Mouse (Mus musculus) frontal cortex, postnatal 10 days (tissue): ENCODE measurements around the gene Nell2.
A peak's percentile ranks its signal among the peaks of the same experiment; 100 is the strongest.

ENCODE experiments used
- DNase-seq, 2 experiments: peaks; one replicate each; pipeline ENCODE4 v3.0.0; 2022; ENCODE audit warnings: low spot score in 2 of 2, mixed read lengths in 1 of 2

The Nell2 gene

GRCm38 (mm10) chr15:95101522-95101921 lies 426.8 kb downstream of the Nell2 start:
- DNase-seq: no peak

- no peak for DNase-seq
Observed at GRCm38 (mm10) chr15:95100133-95100532, 428.2 kb downstream of the Nell2 start.

- no peak for DNase-seq
Observed at GRCm38 (mm10) chr15:95085962-95086361, 442.4 kb downstream of the Nell2 start.

- DNase-seq: no peak
Observed at GRCm38 (mm10) chr15:95081654-95082053, 446.7 kb downstream of the Nell2 start.

GRCm38 (mm10) chr15:95075356-95075755 lies 453.0 kb downstream of the Nell2 start:
- peak; percentile 28 to 39 for DNase-seq

GRCm38 (mm10) chr15:95070881-95071280 lies 457.5 kb downstream of the Nell2 start:
- DNase-seq: no peak

GRCm38 (mm10) chr15:95068799-95069198 lies 459.6 kb downstream of the Nell2 start:
- peak in 1 of 2 experiments; percentile 18 for DNase-seq

- no peak for DNase-seq
Observed at GRCm38 (mm10) chr15:95068023-95068422, 460.3 kb downstream of the Nell2 start.

- DNase-seq: no peak
Observed at GRCm38 (mm10) chr15:95055081-95055650, 473.2 kb downstream of the Nell2 start.

GRCm38 (mm10) chr15:95049171-95049729 lies 479.1 kb downstream of the Nell2 start:
- no peak for DNase-seq

GRCm38 (mm10) chr15:95047486-95047885 lies 480.9 kb downstream of the Nell2 start:
- no peak for DNase-seq

- DNase-seq: peak in 1 of 2 experiments; percentile 15
Observed at GRCm38 (mm10) chr15:95044011-95044410, 484.3 kb downstream of the Nell2 start.

- no peak for DNase-seq
Observed at GRCm38 (mm10) chr15:95042437-95042836, 485.9 kb downstream of the Nell2 start.

- DNase-seq: no peak
Observed at GRCm38 (mm10) chr15:95029487-95029875, 498.9 kb downstream of the Nell2 start.

- DNase-seq: no peak
Observed at GRCm38 (mm10) chr15:95028862-95029486, 499.4 kb downstream of the Nell2 start.
